Mouse (Mus musculus) heart, embryonic 10.5 days (tissue): ENCODE results near the gene Tpcn2. TPM values are rescaled to one million over a fixed set of nuclear protein-coding genes. Genes with fewer than 3 reads are reported as not detected.

Source experiments
- DNase-seq: peaks from one replicate; pipeline ENCODE4 v3.0.0-alpha.2; 2017; ENCODE audit warnings: low spot score
- H3K27ac ChIP-seq: fragments of 300-500 bp; sonication (generic); 2 replicates; pipeline ENCODE4 v1.5.1; 2016; ENCODE audit warnings: mild to moderate bottlenecking
- H3K27me3 ChIP-seq: fragments of 300-500 bp; sonication (generic); 2 replicates; pipeline ENCODE4 v1.6.1; 2016; ENCODE audit warnings: mild to moderate bottlenecking; ENCODE audit not compliant: poor library complexity, insufficient read depth, severe bottlenecking
- H3K36me3 ChIP-seq: fragments of 300-500 bp; sonication (generic); 2 replicates; pipeline ENCODE4 v1.6.1; 2016; ENCODE audit warnings: mild to moderate bottlenecking, moderate library complexity
- H3K4me1 ChIP-seq: fragments of 300-500 bp; sonication (generic); 2 replicates; pipeline ENCODE4 v1.6.1; 2016; ENCODE audit warnings: mild to moderate bottlenecking
- H3K4me3 ChIP-seq: fragments of 300-500 bp; sonication (generic); 2 replicates; pipeline ENCODE4 v1.5.1; 2016; ENCODE audit warnings: mild to moderate bottlenecking, moderate library complexity
- H3K9me3 ChIP-seq: fragments of 300-500 bp; sonication (generic); 2 replicates; pipeline ENCODE4 v1.6.1; 2016; ENCODE audit warnings: mild to moderate bottlenecking, moderate library complexity
- WGBS: fragments of 180-500 bp; shearing (Covaris S2); methylation state at CpG from one replicate; pipeline ENCODE4 v1.1.7; 2016; 5-methylcytosine and 5-hydroxymethylcytosine counted together
- polyA plus RNA-seq: library from polyadenylated mRNA; unstranded; fragments of >200 nt; fragmentation: Nextera tagmentation; extraction: Ambion mirVana; gene quantifications from 2 replicates; pipeline ENCODE4 v1.2.1, GENCODE M21; 2016

Gene Tpcn2
- polyA plus RNA-seq, 1 experiment from 2014 or later: 5.8 TPM

GRCm38 (mm10) chr7:145292726-145293125 lies 8.9 kb upstream of the Tpcn2 start:
- H3K9me3 ChIP-seq: no peaks in the 10 kb centered on the region
- H3K4me1 ChIP-seq: peaks cover 9% of the 10 kb centered on the region; the same call in 1 of the 2 replicates
- 60% methylated on average over 2 of the region's 2 CpGs for WGBS
- 0 out of 2 replicates have a peak, but pooled peaks cover 3% of the 10 kb centered on the region for H3K27me3 ChIP-seq
- no peaks in the 10 kb centered on the region for H3K36me3 ChIP-seq
- no peak overlapping the region for H3K4me3 ChIP-seq
- no peak for DNase-seq
- H3K27ac ChIP-seq: no peak overlapping the region

DNA sequence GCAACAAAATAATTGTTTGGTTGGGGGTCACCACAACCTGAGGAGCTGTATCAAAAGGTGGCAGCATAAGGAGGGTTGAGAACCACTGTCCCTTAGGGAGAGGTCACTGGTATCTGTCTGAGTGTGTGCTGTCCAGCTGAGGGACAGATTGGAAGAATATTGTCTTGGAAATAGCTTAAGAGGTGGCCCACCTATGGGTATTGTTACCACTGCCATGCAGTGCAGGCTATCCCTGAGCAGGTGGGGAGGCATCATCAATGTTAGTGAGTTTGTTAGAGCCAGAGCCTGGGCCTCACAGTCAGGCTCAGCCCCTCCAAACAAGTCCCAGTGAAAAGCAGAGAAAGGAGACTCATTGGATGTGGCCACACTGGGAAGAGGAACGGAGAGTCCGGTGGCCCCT lies 8.0 kb upstream of the Tpcn2 start:
- H3K4me3 ChIP-seq: no peak overlapping the region
- H3K27me3 ChIP-seq: 0 out of 2 replicates have a peak, but pooled peaks cover 3% of the 10 kb centered on the region
- H3K9me3 ChIP-seq: no peaks in the 10 kb centered on the region
- H3K27ac ChIP-seq: no peak overlapping the region
- peaks cover 9% of the 10 kb centered on the region; the same call in 1 of the 2 replicates for H3K4me1 ChIP-seq
- 93% methylated on average over 2 of the region's 2 CpGs for WGBS
- H3K36me3 ChIP-seq: no peaks in the 10 kb centered on the region
- DNase-seq: no peak

GRCm38 (mm10) chr7:145289302-145289701 lies 5.5 kb upstream of the Tpcn2 start:
- no peak overlapping the region for H3K27ac ChIP-seq
- 0 out of 2 replicates have a peak, but pooled peaks cover 3% of the 10 kb centered on the region for H3K27me3 ChIP-seq
- H3K4me3 ChIP-seq: no peak overlapping the region
- no peaks in the 10 kb centered on the region for H3K36me3 ChIP-seq
- DNase-seq: no peak
- H3K4me1 ChIP-seq: peaks cover 12% of the 10 kb centered on the region
- 22% methylated on average over 5 of the region's 5 CpGs for WGBS
- H3K9me3 ChIP-seq: no peaks in the 10 kb centered on the region

GRCm38 (mm10) chr7:145287410-145287809 lies 3.6 kb upstream of the Tpcn2 start:
- no peaks in the 10 kb centered on the region for H3K9me3 ChIP-seq
- no peak for DNase-seq

DNA sequence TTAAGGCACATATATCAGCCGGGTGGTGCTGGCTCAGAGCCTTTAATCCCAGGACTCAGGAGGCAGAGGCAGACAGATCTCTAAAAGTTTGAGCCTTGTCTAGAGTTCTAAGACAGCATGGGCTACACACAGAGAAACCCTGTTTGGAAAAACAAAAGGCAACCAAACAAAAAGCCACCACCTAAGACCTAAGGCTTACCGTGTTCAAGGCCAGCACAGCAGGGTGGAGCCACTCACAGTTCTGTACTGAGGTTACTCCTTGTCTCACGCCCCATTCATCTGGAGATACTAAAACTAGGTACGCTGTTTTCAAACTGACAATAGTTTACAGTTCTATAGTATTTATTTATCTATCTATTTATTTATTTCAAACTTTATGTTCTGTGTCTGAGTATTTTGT lies 1.7 kb upstream of the Tpcn2 start:
- Histone ChIP-seq H3K4me3 (no peak overlapping the region), H3K27ac (no peak overlapping the region), H3K36me3 (no peaks in the 10 kb centered on the region), H3K9me3 (no peaks in the 10 kb centered on the region), H3K4me1 (peaks cover 46% of the 10 kb centered on the region), H3K27me3 (no peaks in the 10 kb centered on the region)
- WGBS: 79% methylated on average over 4 of the region's 4 CpGs
- DNase-seq: no peak

More at GRCm38 (mm10) chr7:145287410-145287809, 3.6 kb upstream of the Tpcn2 start:
- Histone ChIP-seq H3K4me1 (peaks cover 30% of the 10 kb centered on the region), H3K27me3 (0 out of 2 replicates have a peak, but pooled peaks cover 3% of the 10 kb centered on the region), H3K4me3 (no peak overlapping the region), H3K36me3 (no peaks in the 10 kb centered on the region), H3K27ac (no peak overlapping the region)
- 52% methylated on average over 6 of the region's 6 CpGs for WGBS

- Histone ChIP-seq H3K27ac (peak overlapping the region; percentile 82; the same call in 1 of the 2 replicates), H3K36me3 (peaks cover 11% of the 10 kb centered on the region), H3K9me3 (no peaks in the 10 kb centered on the region), H3K4me1 (peaks cover 41% of the 10 kb centered on the region), H3K27me3 (no peaks in the 10 kb centered on the region), H3K4me3 (peak overlapping the region; percentile 60; the same call in 1 of the 2 replicates)
- no peak for DNase-seq
- WGBS: 67% methylated on average over 3 of the region's 3 CpGs
These were observed 482 bp upstream of the Tpcn2 start for GRCm38 (mm10) chr7:145284293-145284692.

- Histone ChIP-seq H3K27me3 (no peaks in the 10 kb centered on the region), H3K4me3 (peak overlapping the region; percentile 60), H3K4me1 (peaks cover 36% of the 10 kb centered on the region), H3K27ac (peak overlapping the region; percentile 82), H3K36me3 (peaks cover 24% of the 10 kb centered on the region), H3K9me3 (no peaks in the 10 kb centered on the region)
- 67% methylated on average over 4 of the region's 4 CpGs for WGBS
- no peak for DNase-seq
These were observed 770 bp downstream of the Tpcn2 start for GRCm38 (mm10) chr7:145283041-145283440.

- no peak overlapping the region for H3K27ac ChIP-seq
- no peak for DNase-seq
- no peak overlapping the region for H3K4me3 ChIP-seq
- H3K4me1 ChIP-seq: peaks cover 36% of the 10 kb centered on the region
- H3K9me3 ChIP-seq: no peaks in the 10 kb centered on the region
- no peaks in the 10 kb centered on the region for H3K27me3 ChIP-seq
- peaks cover 39% of the 10 kb centered on the region for H3K36me3 ChIP-seq
- 84% methylated on average over 4 of the region's 4 CpGs for WGBS
These were observed 2.4 kb downstream of the Tpcn2 start for GRCm38 (mm10) chr7:145281396-145281795.

DNA sequence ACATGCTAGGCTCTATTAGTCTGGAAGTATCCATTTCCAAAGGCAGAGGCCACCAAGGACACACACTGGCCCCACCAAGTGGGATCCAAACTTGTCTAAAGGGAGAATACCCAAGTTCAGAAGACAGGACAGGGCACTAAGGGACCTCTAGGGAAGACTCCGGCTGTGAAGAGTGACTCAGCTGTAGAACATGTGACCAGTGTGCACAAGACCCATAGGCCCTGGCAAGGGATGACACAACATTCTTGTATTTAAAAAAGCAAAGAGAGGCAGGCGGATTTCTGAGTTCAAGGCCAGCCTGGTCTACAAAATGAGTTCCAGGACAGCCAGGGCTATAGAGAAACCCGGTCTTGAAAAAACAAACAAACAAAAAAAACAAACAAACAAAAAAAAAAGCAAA lies 8.3 kb downstream of the Tpcn2 start:
- H3K27ac ChIP-seq: no peak overlapping the region
- no peaks in the 10 kb centered on the region; the same call in 1 of the 2 replicates for H3K4me1 ChIP-seq
- H3K27me3 ChIP-seq: no peaks in the 10 kb centered on the region
- DNase-seq: no peak
- H3K36me3 ChIP-seq: peaks cover 89% of the 10 kb centered on the region
- H3K4me3 ChIP-seq: no peak overlapping the region
- no peaks in the 10 kb centered on the region for H3K9me3 ChIP-seq
- WGBS: 76% methylated on average over 3 of the region's 3 CpGs

- Histone ChIP-seq H3K4me1 (peaks cover 2% of the 10 kb centered on the region; the same call in 1 of the 2 replicates), H3K27ac (no peak overlapping the region), H3K4me3 (no peak overlapping the region), H3K36me3 (peaks cover 88% of the 10 kb centered on the region), H3K9me3 (no peaks in the 10 kb centered on the region), H3K27me3 (no peaks in the 10 kb centered on the region)
- 88% methylated on average over 5 of the region's 5 CpGs for WGBS
- no peak for DNase-seq
These were observed 12.9 kb downstream of the Tpcn2 start for GRCm38 (mm10) chr7:145270955-145271354.

DNA sequence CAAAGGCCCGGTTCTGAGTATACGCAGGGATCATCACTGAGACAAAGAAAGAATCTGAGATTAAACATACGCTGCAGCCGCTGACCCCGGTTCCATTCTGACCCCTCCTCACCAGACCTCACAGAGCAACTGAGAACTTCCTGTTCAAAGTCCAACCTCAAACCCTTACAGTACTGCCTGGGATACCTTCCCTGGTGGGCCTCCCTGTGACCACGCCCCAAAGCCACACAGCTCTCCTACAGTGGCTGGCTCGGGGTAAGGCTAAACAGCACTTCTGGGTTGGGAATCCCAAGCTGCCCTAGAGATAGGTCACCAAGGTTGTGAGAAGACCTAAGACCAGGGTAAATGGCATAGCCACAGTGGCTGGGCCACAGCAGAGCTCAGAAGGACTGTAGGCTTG lies 14.9 kb downstream of the Tpcn2 start:
- Histone ChIP-seq H3K36me3 (peaks cover 75% of the 10 kb centered on the region), H3K9me3 (no peaks in the 10 kb centered on the region), H3K4me1 (peaks cover 22% of the 10 kb centered on the region), H3K27me3 (no peaks in the 10 kb centered on the region), H3K27ac (no peak overlapping the region), H3K4me3 (no peak overlapping the region)
- 88% methylated on average over 7 of the region's 7 CpGs for WGBS
- DNase-seq: no peak

- Histone ChIP-seq H3K27ac (no peak overlapping the region), H3K36me3 (peaks cover 65% of the 10 kb centered on the region), H3K4me1 (peaks cover 24% of the 10 kb centered on the region), H3K4me3 (no peak overlapping the region), H3K27me3 (no peaks in the 10 kb centered on the region), H3K9me3 (no peaks in the 10 kb centered on the region)
- DNase-seq: no peak
- 78% methylated on average over 2 of the region's 2 CpGs for WGBS
These were observed 17.8 kb downstream of the Tpcn2 start for GRCm38 (mm10) chr7:145266011-145266410.

- Histone ChIP-seq H3K9me3 (no peaks in the 10 kb centered on the region), H3K27ac (no peak overlapping the region), H3K36me3 (peaks cover 61% of the 10 kb centered on the region), H3K27me3 (no peaks in the 10 kb centered on the region), H3K4me1 (peaks cover 24% of the 10 kb centered on the region), H3K4me3 (no peak overlapping the region)
- 57% methylated on average over 9 of the region's 9 CpGs for WGBS
- no peak for DNase-seq
These were observed 19.6 kb downstream of the Tpcn2 start for GRCm38 (mm10) chr7:145264202-145264601.

DNA sequence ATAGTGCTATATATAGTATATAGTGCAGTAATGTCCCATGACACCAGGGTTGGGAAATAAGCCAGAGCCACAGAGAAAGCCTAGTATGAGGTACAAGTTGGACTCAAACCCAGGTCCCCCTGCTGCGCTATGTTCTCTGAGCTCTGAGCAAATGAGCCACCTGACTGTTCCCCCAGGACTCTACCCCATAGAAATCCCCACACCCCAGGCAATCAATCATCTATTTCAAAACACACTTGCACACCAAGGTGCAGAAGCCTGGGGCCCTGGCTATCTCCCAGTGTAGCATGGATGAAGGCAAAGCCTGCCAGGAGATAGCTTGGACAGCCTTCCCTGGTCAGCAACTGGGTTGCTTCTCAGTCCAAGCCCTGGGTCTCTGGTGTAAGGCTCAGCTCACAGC lies 27.7 kb downstream of the Tpcn2 start:
- WGBS: 94% methylated on average over 1 of the region's 1 CpGs
- Histone ChIP-seq H3K36me3 (peaks cover 56% of the 10 kb centered on the region), H3K27ac (no peak overlapping the region)

More for the DNA sequence above, 27.7 kb downstream of the Tpcn2 start:
- Histone ChIP-seq H3K27me3 (no peaks in the 10 kb centered on the region), H3K4me3 (no peak overlapping the region), H3K9me3 (no peaks in the 10 kb centered on the region), H3K4me1 (peaks cover 9% of the 10 kb centered on the region)
- DNase-seq: no peak
